Mouse (Mus musculus): ENCODE results near the gene Tubb2a. TPM values are rescaled to one million over a fixed set of nuclear protein-coding genes. Genes with fewer than 3 reads are reported as not detected.
A peak's percentile ranks its signal among the peaks of the same experiment; 100 is the strongest.
"Not testable (repeated sequence)": the region's sequence is repeated elsewhere in the genome, so short reads cannot be mapped to it uniquely, and the experiment has no call there.

Tubb2a gene
- polyA plus RNA-seq, 1 experiment = 850 TPM

- no peak overlapping the region for H3K4me3 ChIP-seq (replicated peaks; ENCODE audit: insufficient read depth, low read depth, low read length)
- TF ChIP-seq POLR2A (IDR thresholded peaks at IDR 0.05; ENCODE audit: borderline replicate concordance, insufficient read depth, low read length) = no peak
- TF ChIP-seq CTCF (IDR thresholded peaks at IDR 0.05; ENCODE audit: borderline replicate concordance, insufficient read depth, low read depth, low read length) = no peak
- no peaks in the 10 kb centered on the region for H3K27me3 ChIP-seq (ENCODE audit: control insufficient read depth, insufficient read depth, low read length)
- no peak overlapping the region for H3K27ac ChIP-seq (ENCODE audit: insufficient read depth, low read length)
- no peaks in the 10 kb centered on the region for H3K4me1 ChIP-seq (ENCODE audit: control insufficient read depth, insufficient read depth, low read length)
- DNase-seq = no peak
- 90% methylated on average over 9 of the region's 9 CpGs for WGBS
Measured at GRCm38 (mm10) chr13:34101908-34102307, 24.1 kb upstream of the Tubb2a start.

GRCm38 (mm10) chr13:34101247-34101646 is 23.4 kb upstream of the Tubb2a start:
- TF ChIP-seq POLR2A (IDR thresholded peaks at IDR 0.05; ENCODE audit: borderline replicate concordance, insufficient read depth, low read length) = no peak
- TF ChIP-seq CTCF (IDR thresholded peaks at IDR 0.05; ENCODE audit: borderline replicate concordance, insufficient read depth, low read depth, low read length) = no peak
- no peaks in the 10 kb centered on the region for H3K4me1 ChIP-seq (ENCODE audit: control insufficient read depth, insufficient read depth, low read length)
- no peak overlapping the region for H3K27ac ChIP-seq (ENCODE audit: insufficient read depth, low read length)
- H3K27me3 ChIP-seq (ENCODE audit: control insufficient read depth, insufficient read depth, low read length) = no peaks in the 10 kb centered on the region
- no peak overlapping the region for H3K4me3 ChIP-seq (replicated peaks; ENCODE audit: insufficient read depth, low read depth, low read length)
- no peak for DNase-seq
- 92% methylated on average over 10 of the region's 10 CpGs for WGBS

- 76% methylated on average over 3 of the region's 3 CpGs for WGBS
- Histone ChIP-seq H3K27me3 (ENCODE audit: control insufficient read depth, insufficient read depth, low read length) (no peaks in the 10 kb centered on the region), H3K27ac (ENCODE audit: insufficient read depth, low read length) (no peak overlapping the region), H3K4me1 (ENCODE audit: control insufficient read depth, insufficient read depth, low read length) (no peaks in the 10 kb centered on the region), H3K4me3 (replicated peaks; ENCODE audit: insufficient read depth, low read depth, low read length) (no peak overlapping the region)
- TF ChIP-seq POLR2A (IDR thresholded peaks at IDR 0.05; ENCODE audit: borderline replicate concordance, insufficient read depth, low read length) (no peak), CTCF (IDR thresholded peaks at IDR 0.05; ENCODE audit: borderline replicate concordance, insufficient read depth, low read depth, low read length) (no peak)
- DNase-seq = no peak
Measured at GRCm38 (mm10) chr13:34100733-34101132, 22.9 kb upstream of the Tubb2a start.

GRCm38 (mm10) chr13:34097086-34097485 is 19.3 kb upstream of the Tubb2a start:
- no peak for DNase-seq
- 36% methylated on average over 3 of the region's 3 CpGs for WGBS
- Histone ChIP-seq H3K27me3 (ENCODE audit: control insufficient read depth, insufficient read depth, low read length) (no peaks in the 10 kb centered on the region), H3K27ac (ENCODE audit: insufficient read depth, low read length) (no peak overlapping the region), H3K4me1 (ENCODE audit: control insufficient read depth, insufficient read depth, low read length) (no peaks in the 10 kb centered on the region), H3K4me3 (replicated peaks; ENCODE audit: insufficient read depth, low read depth, low read length) (no peak overlapping the region)
- TF ChIP-seq POLR2A (IDR thresholded peaks at IDR 0.05; ENCODE audit: borderline replicate concordance, insufficient read depth, low read length) = no peak

GRCm38 (mm10) chr13:34096455-34096854 is 18.6 kb upstream of the Tubb2a start:
- H3K4me1 ChIP-seq (ENCODE audit: control insufficient read depth, insufficient read depth, low read length) = no peaks in the 10 kb centered on the region
- H3K27ac ChIP-seq (ENCODE audit: insufficient read depth, low read length) = no peak overlapping the region
- WGBS = 65% methylated on average over 4 of the region's 4 CpGs
- H3K27me3 ChIP-seq (ENCODE audit: control insufficient read depth, insufficient read depth, low read length) = no peaks in the 10 kb centered on the region
- DNase-seq = no peak
- TF ChIP-seq POLR2A (IDR thresholded peaks at IDR 0.05; ENCODE audit: borderline replicate concordance, insufficient read depth, low read length) = no peak
- TF ChIP-seq CTCF (IDR thresholded peaks at IDR 0.05; ENCODE audit: borderline replicate concordance, insufficient read depth, low read depth, low read length) = no peak
- H3K4me3 ChIP-seq (replicated peaks; ENCODE audit: insufficient read depth, low read depth, low read length) = no peak overlapping the region

- Histone ChIP-seq H3K4me3 (replicated peaks; ENCODE audit: insufficient read depth, low read depth, low read length) (no peak overlapping the region), H3K27me3 (ENCODE audit: control insufficient read depth, insufficient read depth, low read length) (no peaks in the 10 kb centered on the region)
- WGBS = 23% methylated on average over 7 of the region's 7 CpGs
Measured at GRCm38 (mm10) chr13:34095542-34096435, 18.0 kb upstream of the Tubb2a start.

GRCm38 (mm10) chr13:34089358-34089757 is 11.6 kb upstream of the Tubb2a start:
- DNase-seq = no peak
- Histone ChIP-seq H3K27me3 (ENCODE audit: control insufficient read depth, insufficient read depth, low read length) (no peaks in the 10 kb centered on the region), H3K4me3 (replicated peaks; ENCODE audit: insufficient read depth, low read depth, low read length) (no peak overlapping the region), H3K4me1 (ENCODE audit: control insufficient read depth, insufficient read depth, low read length) (peaks cover 10% of the 10 kb centered on the region), H3K27ac (ENCODE audit: insufficient read depth, low read length) (no peak overlapping the region)
- TF ChIP-seq POLR2A (IDR thresholded peaks at IDR 0.05; ENCODE audit: borderline replicate concordance, insufficient read depth, low read length) (no peak), CTCF (IDR thresholded peaks at IDR 0.05; ENCODE audit: borderline replicate concordance, insufficient read depth, low read depth, low read length) (no peak)
- 72% methylated on average over 3 of the region's 3 CpGs for WGBS

More at GRCm38 (mm10) chr13:34095542-34096435, 18.0 kb upstream of the Tubb2a start:
- Histone ChIP-seq H3K27ac (ENCODE audit: insufficient read depth, low read length) (no peak overlapping the region), H3K4me1 (ENCODE audit: control insufficient read depth, insufficient read depth, low read length) (no peaks in the 10 kb centered on the region)
- no peak for TF ChIP-seq CTCF (IDR thresholded peaks at IDR 0.05; ENCODE audit: borderline replicate concordance, insufficient read depth, low read depth, low read length)
- TF ChIP-seq POLR2A (IDR thresholded peaks at IDR 0.05; ENCODE audit: borderline replicate concordance, insufficient read depth, low read length) = no peak
- peak in 1 of 2 experiments; percentile 38 for DNase-seq

GRCm38 (mm10) chr13:34088871-34089288 is 11.1 kb upstream of the Tubb2a start:
- Histone ChIP-seq H3K27ac (ENCODE audit: insufficient read depth, low read length) (no peak overlapping the region), H3K4me3 (replicated peaks; ENCODE audit: insufficient read depth, low read depth, low read length) (no peak overlapping the region), H3K4me1 (ENCODE audit: control insufficient read depth, insufficient read depth, low read length) (peaks cover 10% of the 10 kb centered on the region), H3K27me3 (ENCODE audit: control insufficient read depth, insufficient read depth, low read length) (no peaks in the 10 kb centered on the region)
- 50% methylated on average over 7 of the region's 7 CpGs for WGBS
- TF ChIP-seq POLR2A (IDR thresholded peaks at IDR 0.05; ENCODE audit: borderline replicate concordance, insufficient read depth, low read length) (no peak), CTCF (IDR thresholded peaks at IDR 0.05; ENCODE audit: borderline replicate concordance, insufficient read depth, low read depth, low read length) (no peak)
- DNase-seq = no peak

- 73% methylated on average over 5 of the region's 5 CpGs for WGBS
- H3K27me3 ChIP-seq (ENCODE audit: control insufficient read depth, insufficient read depth, low read length); H3K27ac ChIP-seq (ENCODE audit: insufficient read depth, low read length); H3K4me3 ChIP-seq (replicated peaks; ENCODE audit: insufficient read depth, low read depth, low read length); DNase-seq; H3K4me1 ChIP-seq (ENCODE audit: control insufficient read depth, insufficient read depth, low read length): not testable (repeated sequence)
Measured at GRCm38 (mm10) chr13:34088201-34088649, 10.4 kb upstream of the Tubb2a start.
